In the genomic region with DNA sequence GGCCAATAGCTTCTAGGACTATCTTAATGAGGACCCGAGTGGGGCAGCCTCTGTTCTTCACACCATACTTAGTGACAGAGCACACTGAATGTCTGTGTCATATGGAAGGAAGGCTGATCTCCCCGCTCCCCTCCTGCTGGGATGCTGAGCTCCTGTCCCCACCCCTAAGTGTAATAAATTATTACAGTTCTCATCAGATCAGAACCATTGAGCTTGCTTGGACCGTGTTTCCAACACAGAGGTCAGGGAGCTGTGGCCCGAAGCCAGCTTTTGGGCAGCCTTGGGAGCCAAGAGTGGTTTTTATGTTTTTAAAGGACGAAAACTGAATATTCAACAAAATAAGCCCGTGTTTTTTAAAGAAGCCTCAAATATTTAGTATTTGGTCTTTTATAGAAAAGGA, we compare ENCODE assay signal across 9 mouse cellular contexts.
"Had no signal": no experiment of that assay in that cellular context is flagged by ENCODE, and none has a peak within 500 bp of the region (broad histone marks: within the 10 kb centered on the region; RNA-seq: fewer than 3 reads in every experiment).

No protein-coding gene starts in this region.

- H3K4me2 ChIP-seq: limb, embryonic 15.5 days; neural tube, embryonic 12.5 days had no signal

- H3K9me3 ChIP-seq: limb, embryonic 15.5 days; neural tube, embryonic 12.5 days had no signal

- H3K27me3 ChIP-seq: limb, embryonic 15.5 days; neural tube, embryonic 12.5 days had no signal

- DNase-seq: kidney, adult 9 months; layer of hippocampus, adult 9-11 months; layer of hippocampus, postnatal 36 days; lung, adult 18-20 months had no signal

- H3K36me3 ChIP-seq: limb, embryonic 15.5 days; neural tube, embryonic 12.5 days had no signal

- H3K9ac ChIP-seq: limb, embryonic 15.5 days; liver, embryonic 14.5 days; neural tube, embryonic 12.5 days had no signal

- H3K4me3 ChIP-seq: limb, embryonic 15.5 days; neural tube, embryonic 12.5 days had no signal

- H3K27ac ChIP-seq: kidney, postnatal 0 days; limb, embryonic 15.5 days; liver, embryonic 14.5 days; neural tube, embryonic 12.5 days; stomach, postnatal 0 days had no signal
